Mouse (Mus musculus): ENCODE results near the gene Ccdc12. TPM values are rescaled to one million over a fixed set of nuclear protein-coding genes. Genes with fewer than 3 reads are reported as not detected.

Gene Ccdc12
- polyA plus RNA-seq, 1 experiment from 2014 or later: 136 TPM

DNA sequence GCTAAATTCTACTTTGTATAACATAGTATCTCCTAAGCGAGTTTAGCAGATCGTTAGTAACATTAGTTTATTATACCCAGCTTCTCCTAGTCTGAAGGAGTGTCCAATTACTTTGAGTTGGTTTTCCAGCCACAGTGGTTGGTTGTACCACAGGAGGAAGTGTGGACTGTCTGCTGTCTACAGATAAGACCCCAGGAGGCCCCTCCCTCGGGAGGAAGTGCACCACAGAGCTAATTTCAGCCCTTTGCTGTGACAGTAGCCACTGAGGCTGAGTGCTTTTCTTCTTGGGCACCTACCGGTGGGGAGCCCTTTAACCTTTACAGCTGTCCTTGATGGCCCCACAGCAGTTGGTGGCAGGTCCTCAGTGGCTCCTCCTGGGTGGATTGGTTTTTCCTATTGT, 9.6 kb downstream of the Ccdc12 start:
- WGBS: 35% methylated on average over 4 of the region's 4 CpGs
- Histone ChIP-seq H3K36me3 (no peaks in the 10 kb centered on the region), H3K27ac (replicated peaks) (0 out of 2 replicates have a peak overlapping the region, but pooled peaks have one; percentile 39), H3K27me3 (no peaks in the 10 kb centered on the region), H3K9me3 (no peaks in the 10 kb centered on the region), H3K4me2 (replicated peaks) (no peak overlapping the region), H3K9ac (replicated peaks) (no peak overlapping the region), H3K4me3 (no peak overlapping the region), H3K4me1 (peaks cover 17% of the 10 kb centered on the region)
- ATAC-seq (ENCODE audit: low FRiP score, low read depth): 0 out of 2 replicates have a peak, but pooled peaks have one; percentile 9

GRCm38 (mm10) chr9:110666374-110666773, 10.1 kb downstream of the Ccdc12 start:
- H3K4me3 ChIP-seq: no peak overlapping the region
- H3K9me3 ChIP-seq: no peaks in the 10 kb centered on the region
- H3K9ac ChIP-seq (replicated peaks): no peak overlapping the region
- 33% methylated on average over 8 of the region's 8 CpGs for WGBS
- no peak overlapping the region for H3K4me2 ChIP-seq (replicated peaks)
- H3K27ac ChIP-seq (replicated peaks): 0 out of 2 replicates have a peak overlapping the region, but pooled peaks have one; percentile 39
- ATAC-seq (ENCODE audit: low FRiP score, low read depth): no peak
- no peaks in the 10 kb centered on the region for H3K36me3 ChIP-seq
- no peaks in the 10 kb centered on the region for H3K27me3 ChIP-seq
- peaks cover 17% of the 10 kb centered on the region for H3K4me1 ChIP-seq

DNA sequence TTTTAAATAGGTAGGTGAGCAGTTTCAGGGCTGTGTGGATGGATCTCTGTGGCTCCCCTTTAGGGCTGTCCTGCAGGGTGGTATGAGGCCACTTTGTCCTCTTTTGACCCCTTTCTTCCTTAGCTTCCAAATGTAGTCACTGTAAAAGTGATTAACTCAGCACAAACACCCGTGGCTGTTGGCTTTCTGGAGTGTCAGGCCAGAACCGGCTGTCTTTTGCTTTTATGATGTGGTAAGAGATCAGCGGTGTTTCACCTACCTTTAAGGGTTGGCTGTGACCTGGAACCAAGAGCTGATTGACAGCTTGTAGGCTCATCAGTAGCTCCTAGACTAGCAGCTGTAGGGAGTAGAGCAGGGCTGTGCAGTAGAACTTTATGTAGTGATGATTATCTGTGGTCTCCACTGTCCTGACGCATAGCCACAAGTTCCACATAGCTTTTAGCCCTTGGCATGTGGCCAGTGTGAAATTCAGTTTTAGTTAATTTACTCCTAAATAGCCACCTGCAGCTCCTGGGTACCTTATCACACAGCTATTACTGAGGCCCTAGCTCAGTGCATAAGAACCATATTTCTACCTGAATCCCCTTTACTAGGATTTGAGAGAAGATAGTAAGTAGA, 11.0 kb downstream of the Ccdc12 start:
- ATAC-seq (ENCODE audit: low FRiP score, low read depth): no peak
- Histone ChIP-seq H3K27me3 (no peaks in the 10 kb centered on the region), H3K4me3 (no peak overlapping the region), H3K36me3 (no peaks in the 10 kb centered on the region), H3K4me2 (replicated peaks) (no peak overlapping the region), H3K4me1 (peaks cover 18% of the 10 kb centered on the region), H3K27ac (replicated peaks) (no peak overlapping the region), H3K9me3 (no peaks in the 10 kb centered on the region), H3K9ac (replicated peaks) (no peak overlapping the region)
- 84% methylated on average over 4 of the region's 4 CpGs for WGBS

DNA sequence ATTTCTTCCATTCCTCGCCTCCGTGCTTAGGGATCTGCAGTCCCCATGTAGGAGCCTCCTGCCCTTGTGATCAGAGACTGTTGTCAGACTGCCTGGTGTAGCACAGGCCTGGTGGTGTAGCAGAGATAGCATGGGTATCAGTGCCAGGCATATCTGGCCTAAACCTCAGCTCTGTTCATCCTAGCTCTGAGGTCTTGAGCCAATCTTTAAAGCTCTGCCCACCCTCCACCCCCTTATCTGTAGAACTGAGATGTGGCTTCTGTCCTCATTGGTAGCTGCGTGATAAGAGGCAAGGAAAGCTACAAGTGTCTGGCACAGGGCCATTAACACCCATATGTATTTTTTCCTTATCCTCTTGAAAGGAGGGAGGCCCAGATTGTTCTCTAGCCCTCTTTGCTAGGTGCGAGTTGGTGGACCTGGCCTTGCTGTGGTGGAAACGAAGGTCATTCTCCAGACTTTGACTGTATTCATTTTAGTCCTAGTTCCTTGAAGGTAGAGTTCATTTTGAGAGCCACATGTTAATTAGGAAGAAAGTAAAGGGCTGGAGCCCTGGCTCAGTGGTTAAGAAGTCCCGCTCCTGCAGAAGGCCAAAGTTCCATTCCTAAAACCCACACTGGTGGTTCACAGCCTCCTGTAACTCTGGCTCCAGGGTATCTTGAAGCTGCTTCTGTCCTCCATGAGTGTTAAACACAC, 12.4 kb downstream of the Ccdc12 start:
- no peak for ATAC-seq (ENCODE audit: low FRiP score, low read depth)
- H3K27me3 ChIP-seq: no peaks in the 10 kb centered on the region
- H3K9ac ChIP-seq (replicated peaks): no peak overlapping the region
- H3K4me1 ChIP-seq: peaks cover 30% of the 10 kb centered on the region
- H3K27ac ChIP-seq (replicated peaks): no peak overlapping the region
- H3K36me3 ChIP-seq: no peaks in the 10 kb centered on the region
- no peak overlapping the region for H3K4me2 ChIP-seq (replicated peaks)
- no peak overlapping the region for H3K4me3 ChIP-seq
- H3K9me3 ChIP-seq: no peaks in the 10 kb centered on the region
- 92% methylated on average over 6 of the region's 6 CpGs for WGBS

GRCm38 (mm10) chr9:110669785-110670184, 13.5 kb downstream of the Ccdc12 start:
- 91% methylated on average over 5 of the region's 5 CpGs for WGBS
- H3K9me3 ChIP-seq: no peaks in the 10 kb centered on the region
- H3K4me1 ChIP-seq: peaks cover 26% of the 10 kb centered on the region
- no peak overlapping the region for H3K4me3 ChIP-seq
- no peak overlapping the region for H3K27ac ChIP-seq (replicated peaks)
- H3K36me3 ChIP-seq: no peaks in the 10 kb centered on the region
- no peak overlapping the region for H3K4me2 ChIP-seq (replicated peaks)
- no peak for ATAC-seq (ENCODE audit: low FRiP score, low read depth)
- H3K9ac ChIP-seq (replicated peaks): no peak overlapping the region
- no peaks in the 10 kb centered on the region for H3K27me3 ChIP-seq

DNA sequence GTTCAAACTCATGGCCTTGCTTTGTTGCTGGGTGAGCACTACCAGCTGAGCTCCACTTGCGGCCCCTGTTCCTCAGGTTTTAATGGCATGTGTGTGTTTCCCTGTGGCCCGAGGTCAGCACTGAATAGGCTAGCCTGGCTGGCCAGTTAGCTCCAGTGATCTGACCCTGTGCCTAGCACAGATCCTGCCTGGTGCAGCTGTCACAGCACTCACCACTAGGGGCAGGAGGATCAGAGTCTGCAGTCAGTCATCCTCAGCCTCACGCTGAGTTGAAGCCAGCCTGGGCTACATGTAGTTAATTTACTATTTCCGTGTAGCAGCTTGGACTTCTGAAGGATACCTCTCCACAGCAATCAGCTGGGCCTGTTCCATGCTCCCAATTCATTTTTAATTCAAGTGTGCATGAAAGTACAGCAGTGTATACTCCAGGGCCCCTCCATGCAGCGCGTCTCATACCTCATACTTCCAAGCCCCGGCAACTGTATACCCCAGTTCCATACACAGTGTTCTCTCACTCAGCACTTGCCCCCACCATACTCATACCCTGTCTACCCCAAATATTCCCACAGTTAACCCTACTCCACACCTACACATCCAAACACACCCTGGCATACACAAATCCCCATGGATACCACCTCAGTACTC, 16.3 kb downstream of the Ccdc12 start:
- no peak for ATAC-seq (ENCODE audit: low FRiP score, low read depth)

DNA sequence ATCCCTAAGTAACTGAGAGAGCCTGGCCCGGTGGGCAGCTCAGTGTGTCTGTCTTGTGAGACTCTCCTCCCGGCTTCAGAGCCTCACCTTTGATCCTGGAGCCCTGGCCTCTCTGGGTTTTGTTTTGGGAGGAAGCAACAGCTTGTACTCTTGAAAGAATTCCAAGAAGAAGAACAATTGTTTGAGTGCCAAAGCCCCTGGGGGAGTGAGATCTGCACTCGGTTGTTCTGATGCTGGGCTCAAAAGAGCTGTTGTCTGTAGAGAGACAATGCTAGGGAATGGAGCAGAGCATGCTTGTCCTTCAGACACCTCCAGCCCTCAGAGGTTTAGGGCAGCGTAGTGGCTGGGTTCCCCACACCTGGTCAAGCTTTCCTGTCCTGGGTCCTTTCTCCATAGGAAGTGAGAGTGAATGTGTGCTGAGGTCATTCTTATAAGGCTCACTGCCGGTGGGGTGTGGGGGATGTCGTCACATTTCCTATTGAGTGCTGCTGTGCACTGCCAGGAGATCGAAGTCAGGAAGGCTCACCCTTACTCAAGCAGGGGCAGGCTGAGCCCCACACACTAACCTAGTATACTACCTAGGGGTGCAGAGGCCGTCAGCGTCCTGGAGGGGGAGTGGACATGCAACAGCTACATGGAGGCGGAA, 16.9 kb downstream of the Ccdc12 start:
- 61% methylated on average over 10 of the region's 10 CpGs for WGBS
- Histone ChIP-seq H3K27ac (replicated peaks) (no peak overlapping the region), H3K4me1 (peaks cover 19% of the 10 kb centered on the region), H3K9me3 (no peaks in the 10 kb centered on the region), H3K4me3 (no peak overlapping the region), H3K27me3 (no peaks in the 10 kb centered on the region), H3K4me2 (replicated peaks) (no peak overlapping the region), H3K36me3 (no peaks in the 10 kb centered on the region), H3K9ac (replicated peaks) (no peak overlapping the region)
- no peak for ATAC-seq (ENCODE audit: low FRiP score, low read depth)

More for the DNA sequence above, 16.3 kb downstream of the Ccdc12 start:
- no peaks in the 10 kb centered on the region for H3K9me3 ChIP-seq
- no peak overlapping the region for H3K27ac ChIP-seq (replicated peaks)
- no peak overlapping the region for H3K4me2 ChIP-seq (replicated peaks)
- no peaks in the 10 kb centered on the region for H3K27me3 ChIP-seq
- peaks cover 13% of the 10 kb centered on the region for H3K4me1 ChIP-seq
- WGBS: 67% methylated on average over 7 of the region's 7 CpGs
- H3K9ac ChIP-seq (replicated peaks): no peak overlapping the region
- no peaks in the 10 kb centered on the region for H3K36me3 ChIP-seq
- no peak overlapping the region for H3K4me3 ChIP-seq

- no peak overlapping the region for H3K27ac ChIP-seq (replicated peaks)
- no peak overlapping the region for H3K4me2 ChIP-seq (replicated peaks)
- H3K4me3 ChIP-seq: no peak overlapping the region
- no peaks in the 10 kb centered on the region; the same call in 1 of the 2 replicates for H3K36me3 ChIP-seq
- H3K4me1 ChIP-seq: peaks cover 31% of the 10 kb centered on the region
- ATAC-seq (ENCODE audit: low FRiP score, low read depth): no peak
- no peak overlapping the region for H3K9ac ChIP-seq (replicated peaks)
- no peaks in the 10 kb centered on the region for H3K9me3 ChIP-seq
- 93% methylated on average over 8 of the region's 8 CpGs for WGBS
- H3K27me3 ChIP-seq: no peaks in the 10 kb centered on the region
Measured at GRCm38 (mm10) chr9:110676492-110676911, 20.2 kb downstream of the Ccdc12 start.

- Histone ChIP-seq H3K27ac (replicated peaks) (no peak overlapping the region), H3K4me1 (peaks cover 38% of the 10 kb centered on the region), H3K4me3 (no peak overlapping the region), H3K9ac (replicated peaks) (no peak overlapping the region), H3K4me2 (replicated peaks) (no peak overlapping the region), H3K27me3 (no peaks in the 10 kb centered on the region), H3K36me3 (no peaks in the 10 kb centered on the region; the same call in 1 of the 2 replicates), H3K9me3 (no peaks in the 10 kb centered on the region)
- no peak for ATAC-seq (ENCODE audit: low FRiP score, low read depth)
- WGBS: 59% methylated on average over 5 of the region's 5 CpGs
Measured at GRCm38 (mm10) chr9:110678886-110679285, 22.6 kb downstream of the Ccdc12 start.

DNA sequence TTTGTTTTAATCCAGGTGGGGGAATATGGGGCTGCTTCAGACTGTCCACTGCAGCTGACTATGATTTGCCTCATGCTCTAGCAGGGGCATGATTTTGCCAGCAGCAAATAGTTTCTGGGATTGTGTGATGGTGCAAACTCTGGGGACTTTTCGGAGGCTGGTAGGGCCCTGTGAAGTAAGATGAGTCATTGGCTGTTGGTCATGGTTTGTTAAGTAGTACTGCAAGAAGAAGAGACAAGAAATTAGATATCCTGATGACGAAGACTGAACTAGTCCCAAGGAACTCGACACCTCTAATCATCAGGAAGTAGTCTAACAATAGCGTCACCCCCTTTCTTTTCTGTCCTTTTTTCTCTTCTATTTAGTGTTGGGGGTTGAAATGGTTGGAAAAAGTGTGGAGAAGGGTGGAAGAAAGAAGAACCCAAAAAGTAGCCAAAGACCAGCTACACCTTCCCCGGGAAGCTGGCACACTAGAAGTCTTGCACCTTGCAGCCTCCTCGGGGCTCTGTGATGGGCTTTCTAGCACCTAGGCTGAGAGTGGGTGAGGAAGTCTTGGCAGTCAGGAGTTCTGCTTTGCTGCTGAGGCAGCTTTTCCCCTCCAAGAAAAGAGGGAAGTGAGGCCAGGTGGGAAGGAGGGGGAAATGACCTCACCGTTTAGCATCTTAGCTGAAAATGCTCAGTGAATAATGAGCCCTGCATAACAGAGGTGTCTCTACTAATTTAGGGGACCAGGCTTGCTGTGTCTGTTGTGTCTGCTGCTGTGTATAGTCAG, 24.6 kb downstream of the Ccdc12 start:
- Histone ChIP-seq H3K27ac (replicated peaks) (peak overlapping the region; percentile 72; the same call in 1 of the 2 replicates), H3K36me3 (no peaks in the 10 kb centered on the region; the same call in 1 of the 2 replicates), H3K4me1 (peaks cover 56% of the 10 kb centered on the region), H3K9ac (replicated peaks) (no peak overlapping the region), H3K4me2 (replicated peaks) (no peak overlapping the region), H3K4me3 (no peak overlapping the region), H3K27me3 (no peaks in the 10 kb centered on the region), H3K9me3 (no peaks in the 10 kb centered on the region)
- 87% methylated on average over 7 of the region's 7 CpGs for WGBS
- no peak for ATAC-seq (ENCODE audit: low FRiP score, low read depth)

DNA sequence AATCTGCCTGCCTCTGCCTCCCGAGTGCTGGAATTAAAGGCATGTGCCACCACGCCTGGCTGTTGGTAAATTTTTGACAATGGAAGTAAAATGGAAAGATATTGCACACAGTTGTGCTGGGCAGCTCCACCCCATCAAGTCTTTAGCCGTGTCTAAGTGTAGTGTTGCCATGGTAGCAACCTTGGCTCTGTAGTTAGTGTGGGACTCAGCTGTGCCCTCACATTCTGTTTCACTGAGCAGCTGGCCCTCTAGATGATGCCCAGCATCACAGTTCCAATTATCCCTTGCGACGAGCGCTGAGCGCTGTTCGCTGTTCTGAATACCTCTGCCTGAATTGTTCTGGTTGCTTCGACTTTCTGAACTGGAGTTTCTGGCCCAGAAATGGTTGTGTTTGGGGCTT, 25.5 kb downstream of the Ccdc12 start:
- peak; percentile 82 for ATAC-seq (ENCODE audit: low FRiP score, low read depth)
- WGBS: 66% methylated on average over 9 of the region's 9 CpGs
- no peaks in the 10 kb centered on the region; the same call in 1 of the 2 replicates for H3K36me3 ChIP-seq
- H3K9me3 ChIP-seq: no peaks in the 10 kb centered on the region
- H3K4me2 ChIP-seq (replicated peaks): no peak overlapping the region
- H3K27me3 ChIP-seq: no peaks in the 10 kb centered on the region
- peaks cover 56% of the 10 kb centered on the region for H3K4me1 ChIP-seq
- H3K4me3 ChIP-seq: no peak overlapping the region
- H3K9ac ChIP-seq (replicated peaks): no peak overlapping the region
- H3K27ac ChIP-seq (replicated peaks): peak overlapping the region; percentile 72
